Mouse (Mus musculus): ENCODE results near the gene Rrh.

The Rrh gene

DNA sequence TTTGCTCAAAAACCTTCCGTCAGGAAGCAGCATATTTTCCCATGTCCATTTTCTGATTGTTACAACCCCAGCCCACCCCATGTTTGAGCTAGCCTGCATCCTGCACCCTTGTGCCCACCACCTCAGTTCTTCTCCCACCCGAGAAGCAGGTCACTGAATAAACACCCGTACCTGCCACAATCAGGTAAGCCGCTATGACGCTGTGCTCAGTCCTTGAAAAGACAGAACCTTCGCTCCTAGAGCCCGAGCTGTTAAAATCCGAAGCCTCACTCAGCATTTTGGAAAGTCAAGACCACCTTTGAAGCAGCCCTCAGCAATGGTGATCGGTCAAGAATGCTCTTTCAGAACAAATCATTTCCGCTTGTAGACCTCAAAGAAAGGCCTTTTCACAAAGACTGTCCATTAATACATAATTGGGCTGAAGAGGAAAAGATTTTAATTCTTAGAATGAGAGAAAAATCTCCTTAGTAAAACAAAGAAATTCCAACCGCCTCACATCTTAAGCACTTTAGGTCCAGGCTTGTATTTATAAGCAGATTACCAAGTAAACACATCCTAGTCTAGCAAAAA is at the start of gene Rrh:
Gene Rrh, minus strand, starts transcription at position 382 of the 570 bp plus-strand sequence.
- DNase-seq (ENCODE audit: low spot score in 2 of 2): no peak

DNA sequence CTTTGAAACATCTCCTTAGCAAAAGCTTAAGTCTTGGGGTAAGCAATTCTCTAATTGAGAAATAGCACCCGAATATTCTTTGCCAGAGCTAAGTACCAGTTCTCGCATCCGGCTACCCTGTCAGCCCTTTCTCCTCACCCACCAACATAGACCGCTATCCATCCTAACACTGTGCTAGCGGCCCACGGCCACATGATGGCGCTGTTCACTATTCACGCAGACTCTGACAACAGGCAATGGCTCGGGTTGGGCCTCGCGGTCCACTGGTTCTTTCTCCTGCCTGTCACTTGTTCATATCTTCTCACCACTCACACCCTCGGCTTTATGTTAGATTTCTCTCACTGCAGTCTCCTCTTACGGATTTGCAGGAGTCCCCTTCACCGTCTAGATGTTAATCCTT is 41.3 kb upstream of the Rrh start:
- DNase-seq (ENCODE audit: low spot score in 2 of 2): peak; percentile 8 to 37

DNA sequence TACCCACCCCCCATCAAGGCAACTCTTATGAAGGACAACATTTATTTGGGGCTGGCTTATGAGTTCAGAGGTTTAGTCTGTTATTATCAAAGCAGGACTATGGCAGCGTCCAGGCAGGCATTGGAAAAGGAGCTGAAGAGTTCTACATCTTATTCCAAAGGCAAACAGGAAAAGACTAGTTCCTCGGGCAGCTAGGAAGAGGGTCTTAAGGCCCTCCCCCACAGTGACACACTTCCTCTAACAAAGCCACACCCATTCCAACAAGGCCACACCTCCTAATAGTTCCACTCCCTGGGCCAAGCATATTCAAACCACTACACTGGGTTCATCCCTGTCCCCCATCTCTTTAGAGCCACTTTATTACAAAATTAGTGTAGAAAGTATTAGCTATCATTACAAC is 40.2 kb upstream of the Rrh start:
- no peak for DNase-seq (ENCODE audit: low spot score in 2 of 2)

DNA sequence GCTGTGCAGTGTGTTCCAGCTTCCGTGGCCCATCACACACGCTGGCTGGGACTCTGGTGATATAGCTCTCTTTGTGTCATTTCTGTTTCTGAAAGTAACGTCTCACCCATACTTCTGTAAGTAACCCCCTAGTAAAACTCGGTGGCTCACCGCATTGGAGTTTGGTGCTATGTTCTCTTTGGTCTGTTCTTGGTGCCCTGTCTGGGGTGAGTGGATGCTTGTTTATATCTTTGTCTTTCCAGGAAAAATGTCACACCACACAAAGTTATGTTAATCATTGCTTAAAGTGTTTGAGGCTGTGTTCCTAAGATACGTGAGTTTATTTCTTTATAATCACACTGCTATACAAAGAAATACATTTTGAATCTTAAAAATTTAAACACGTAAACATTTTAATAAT is 24.5 kb upstream of the Rrh start:
- DNase-seq (ENCODE audit: low spot score in 2 of 2): no peak

DNA sequence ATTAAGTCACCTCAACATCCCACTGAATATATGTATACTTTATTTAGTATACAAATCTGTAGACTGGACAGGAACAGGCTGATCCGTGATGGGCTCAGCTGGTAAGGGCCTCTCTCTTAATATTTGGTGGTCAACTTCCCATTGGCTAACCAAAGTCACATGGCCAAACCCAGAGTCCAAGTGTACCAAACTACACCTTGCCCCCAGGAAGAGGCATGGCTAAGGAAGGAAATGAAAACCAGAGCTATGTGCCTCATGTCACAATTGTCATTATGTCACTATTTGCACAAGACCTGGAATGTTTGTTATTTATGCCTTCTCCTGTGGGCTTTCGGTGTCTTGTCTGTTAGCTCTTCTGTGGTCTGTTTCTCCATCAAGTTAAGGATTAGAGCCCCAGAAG is 23.5 kb upstream of the Rrh start:
- no peak for DNase-seq (ENCODE audit: low spot score in 2 of 2)

DNA sequence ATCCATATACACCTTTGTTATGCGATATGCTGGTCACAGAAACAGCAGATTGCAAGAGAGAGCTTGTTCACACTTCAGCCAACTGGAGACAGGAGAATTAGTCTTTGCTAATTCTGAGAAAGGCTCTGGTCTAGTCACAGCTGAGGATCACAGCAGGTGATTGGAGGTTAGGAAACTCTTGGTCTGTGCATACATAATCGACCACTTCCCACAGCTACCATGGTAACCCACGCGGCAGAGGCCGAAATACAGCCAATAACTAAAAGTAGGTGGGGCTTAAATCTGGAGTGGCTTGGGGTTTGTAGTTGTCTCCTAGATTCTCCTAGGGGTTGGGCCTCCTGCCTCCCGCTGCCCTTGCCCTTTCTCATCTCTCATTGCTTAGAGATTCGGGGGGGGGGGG is 15.6 kb upstream of the Rrh start:
- DNase-seq (ENCODE audit: low spot score in 2 of 2): no peak

DNA sequence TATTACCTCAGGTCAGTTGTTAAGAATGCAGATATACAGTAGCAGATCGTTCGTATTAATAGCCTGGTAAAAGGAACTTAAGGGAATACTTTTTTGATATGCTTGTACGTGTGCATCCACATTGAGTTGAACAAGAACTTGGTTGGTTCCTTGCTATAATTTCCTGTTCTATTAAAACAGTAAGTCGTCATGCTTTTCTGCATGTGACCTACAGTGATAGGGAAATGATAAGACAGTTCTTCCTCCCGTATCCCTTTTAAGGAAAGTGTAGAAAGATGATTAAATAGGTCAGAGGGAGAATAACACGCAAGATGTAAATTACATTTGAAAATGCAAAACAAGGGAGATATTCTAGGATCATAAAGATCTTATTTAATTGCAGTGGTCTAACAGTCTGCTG is 14.6 kb upstream of the Rrh start:
- DNase-seq (ENCODE audit: low spot score in 2 of 2): no peak

DNA sequence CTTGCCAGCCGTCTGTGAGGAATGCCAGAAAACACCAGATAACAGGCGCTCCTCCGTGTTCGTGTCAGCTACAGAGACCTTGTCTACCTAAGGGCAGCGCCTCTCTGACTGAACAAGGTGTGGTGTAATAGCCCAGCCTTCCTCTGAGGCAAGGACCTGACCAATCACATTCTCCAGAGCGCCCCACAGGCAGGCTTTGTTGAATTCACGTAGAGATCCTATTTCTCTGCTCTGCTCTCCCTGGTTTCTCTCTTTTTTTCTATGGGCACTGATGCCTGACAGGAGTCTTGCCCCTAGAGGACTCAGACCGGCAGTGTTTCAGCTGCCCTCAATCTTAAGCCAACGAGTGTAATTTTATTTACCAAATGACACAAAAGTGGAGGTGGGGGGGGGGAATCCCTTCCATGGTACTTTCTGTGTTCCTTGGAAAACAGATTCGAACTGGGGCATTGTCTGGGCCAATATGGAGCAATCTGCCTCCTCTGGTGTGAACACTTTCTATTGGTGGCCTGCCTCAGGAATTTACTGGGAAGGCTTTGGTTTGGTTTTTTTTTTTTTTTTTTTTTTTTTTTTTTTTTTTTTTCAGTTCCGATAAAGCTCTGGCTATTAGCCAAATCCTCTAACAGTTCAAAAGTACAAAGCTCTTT is 13.8 kb upstream of the Rrh start:
- DNase-seq (ENCODE audit: low spot score in 2 of 2): no peak

DNA sequence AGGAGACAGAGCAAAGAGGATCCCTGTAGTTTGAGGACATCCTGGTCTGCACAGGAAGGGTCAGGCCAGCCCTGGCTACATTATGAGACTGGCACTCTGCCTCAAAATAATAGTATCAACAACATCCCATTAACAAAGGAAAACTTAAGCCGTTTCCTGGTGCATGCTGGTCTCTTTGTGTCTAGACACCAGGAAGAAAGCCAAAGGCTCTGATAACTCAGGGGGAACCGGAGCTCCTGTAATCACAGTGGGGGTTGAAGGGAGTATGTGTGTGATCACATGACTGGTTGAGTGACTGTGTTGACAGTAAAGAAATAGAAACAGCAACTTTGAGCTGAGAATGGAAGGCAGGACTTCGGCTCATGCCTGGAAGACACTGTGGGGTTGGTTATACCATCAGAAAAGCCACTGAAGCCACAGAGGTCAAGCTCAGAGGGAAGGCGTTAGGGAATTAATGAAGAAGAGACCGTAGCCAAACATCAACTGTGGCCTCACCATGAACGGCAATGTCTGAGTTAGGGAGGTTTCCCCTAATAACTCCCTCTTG is 13.1 kb upstream of the Rrh start, which contains the start of gene Cfi:
Gene Cfi, plus strand, starts transcription at position 497 of the 547 bp plus-strand sequence.
- no peak for DNase-seq (ENCODE audit: low spot score in 2 of 2)

DNA sequence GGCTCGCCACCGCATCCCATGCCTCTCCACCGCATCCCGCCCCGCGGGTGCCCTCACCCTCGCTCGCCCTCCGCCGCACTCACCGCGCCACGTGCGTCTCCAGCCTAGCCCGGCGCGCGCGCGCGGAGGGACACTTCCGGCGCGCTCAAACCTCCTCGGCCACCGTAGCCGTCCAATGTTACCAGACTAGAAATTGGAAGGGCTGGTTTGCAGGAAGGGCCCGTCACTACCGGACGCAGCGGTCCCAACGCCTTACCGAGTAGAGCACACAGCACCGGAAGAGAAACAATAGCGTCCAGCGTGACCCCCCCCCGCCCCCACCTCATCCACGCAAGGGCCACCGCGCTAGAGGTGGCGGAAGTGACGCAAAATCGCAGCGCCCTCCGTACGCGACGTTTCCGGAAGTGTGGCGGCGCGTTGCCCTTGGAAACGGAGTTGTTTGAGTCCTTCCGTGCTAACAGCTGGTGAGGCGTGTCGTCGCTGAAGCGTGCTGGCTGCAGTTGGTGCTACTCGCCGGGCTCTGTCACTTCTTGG is 8.7 kb upstream of the Rrh start, which contains the start of gene Gar1:
Gene Gar1, minus strand, starts transcription at position 362 of the 534 bp plus-strand sequence.
- DNase-seq (ENCODE audit: low spot score in 2 of 2): peak; percentile 95 to 97

DNA sequence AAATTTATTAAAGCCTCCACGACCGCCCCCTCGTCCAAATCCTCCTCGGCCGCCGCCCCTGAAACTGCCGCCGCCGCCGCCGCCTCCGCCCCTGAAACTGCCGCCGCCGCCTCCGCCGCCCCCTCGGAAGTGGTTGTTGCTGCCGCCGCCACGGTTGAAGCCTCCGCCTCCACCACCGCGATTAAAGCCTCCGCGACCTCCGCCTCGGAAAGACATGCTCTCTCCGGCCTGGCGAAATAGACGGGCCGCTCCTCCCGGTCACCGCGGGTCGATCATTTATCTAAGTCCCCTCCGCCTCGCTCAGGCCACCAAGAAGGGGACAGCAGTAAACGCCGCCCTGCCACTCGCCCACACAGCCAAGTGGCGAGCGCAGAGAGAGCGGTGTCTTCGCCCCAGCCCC is 8.2 kb upstream of the Rrh start:
- DNase-seq (ENCODE audit: low spot score in 2 of 2): peak in 1 of 2 experiments; percentile 32

DNA sequence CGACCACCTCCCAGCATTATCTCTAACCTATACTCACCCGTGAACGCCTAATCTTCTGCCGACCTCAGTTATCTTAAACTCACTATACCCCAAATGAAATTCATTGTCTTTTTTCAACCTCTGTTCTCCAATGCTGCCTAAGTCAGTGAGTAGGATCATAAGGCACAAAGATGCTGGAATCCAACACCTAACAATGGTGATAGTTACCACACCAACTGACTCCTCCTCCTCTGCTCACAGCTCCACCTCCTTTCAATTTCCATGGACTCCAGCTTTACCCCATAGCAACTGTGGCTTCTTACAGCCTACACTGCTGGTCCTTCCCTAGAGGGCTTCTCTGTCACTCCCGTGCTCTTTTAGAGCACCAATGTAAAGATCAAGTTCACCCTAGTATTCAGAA is 5.3 kb upstream of the Rrh start:
- no peak for DNase-seq (ENCODE audit: low spot score in 2 of 2)

DNA sequence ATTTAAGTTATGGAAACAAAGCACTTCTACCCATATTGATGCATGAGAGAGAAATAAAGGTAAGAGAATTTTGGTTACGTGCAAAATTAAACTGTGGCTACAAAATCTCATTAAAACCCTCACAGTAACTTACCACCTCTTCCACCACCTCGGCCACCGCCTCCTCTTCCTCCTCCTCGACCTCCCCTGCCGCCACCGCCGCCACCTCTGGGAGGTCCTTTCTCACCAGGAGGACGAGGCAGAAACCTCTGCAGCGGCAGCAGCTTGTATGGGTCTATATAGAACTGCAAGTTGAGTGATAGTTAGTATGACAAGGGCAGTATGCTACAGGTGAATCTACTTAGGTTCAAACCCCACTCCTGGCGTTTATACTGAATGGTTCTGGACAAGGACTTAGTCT is 4.3 kb upstream of the Rrh start:
- no peak for DNase-seq (ENCODE audit: low spot score in 2 of 2)

DNA sequence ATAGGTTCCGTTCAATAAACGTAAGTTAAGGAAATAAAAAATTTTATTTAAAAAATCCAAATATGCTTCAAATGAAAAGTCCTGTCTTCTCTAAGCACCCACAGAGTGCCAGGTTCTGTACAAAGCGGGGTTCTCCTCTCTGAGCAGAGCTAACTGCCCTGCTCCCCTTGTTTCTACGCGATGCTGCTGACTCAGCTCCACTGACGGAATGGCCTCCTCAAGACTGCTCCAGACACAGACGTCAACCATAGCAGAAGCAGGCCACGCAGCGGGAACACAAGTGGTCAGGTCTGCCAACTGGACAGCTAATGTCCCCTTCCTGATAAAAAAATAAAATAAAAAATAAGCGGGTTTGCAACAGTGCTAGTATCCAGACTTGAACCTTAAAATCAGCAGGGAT is 2.5 kb upstream of the Rrh start:
- no peak for DNase-seq (ENCODE audit: low spot score in 2 of 2)

DNA sequence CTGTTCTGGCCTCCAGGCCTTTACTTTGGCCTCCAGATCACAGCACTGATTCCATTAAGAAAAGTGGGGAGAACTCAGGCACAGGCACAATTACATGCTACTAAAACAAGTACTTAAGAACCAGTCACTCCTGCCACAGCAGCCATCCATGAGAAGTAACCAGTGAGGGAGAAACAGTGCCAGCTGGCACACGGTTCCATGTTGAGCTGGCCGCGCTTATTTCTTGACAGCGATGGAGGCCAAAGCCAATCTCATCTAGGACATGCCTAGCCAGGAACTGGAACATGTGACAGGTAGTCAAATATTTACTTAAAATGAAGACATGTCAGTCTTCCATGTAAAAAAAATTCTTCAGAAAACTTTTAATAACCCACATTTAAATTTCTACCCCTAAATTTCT is 1.8 kb upstream of the Rrh start:
- DNase-seq (ENCODE audit: low spot score in 2 of 2): no peak

DNA sequence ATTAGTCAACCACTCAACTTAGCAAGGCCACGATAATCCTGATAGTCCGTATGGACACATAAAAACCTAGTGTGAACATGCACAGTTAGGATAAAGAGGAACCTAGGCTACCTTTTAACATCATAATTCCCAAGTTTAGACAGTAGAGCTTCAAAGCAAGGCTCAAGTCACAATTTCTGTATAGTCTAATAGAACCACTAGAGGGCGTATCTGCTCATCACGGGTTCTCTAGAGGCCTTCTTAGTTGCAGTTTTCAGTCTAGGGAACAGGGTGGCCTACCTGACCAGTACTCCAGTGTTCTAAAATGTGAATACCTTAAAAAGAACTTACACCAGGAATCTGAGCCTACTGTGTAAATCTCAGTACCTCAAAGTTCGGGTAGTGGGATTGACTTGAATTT is 906 bp upstream of the Rrh start:
- DNase-seq (ENCODE audit: low spot score in 2 of 2): peak in 1 of 2 experiments; percentile 21

DNA sequence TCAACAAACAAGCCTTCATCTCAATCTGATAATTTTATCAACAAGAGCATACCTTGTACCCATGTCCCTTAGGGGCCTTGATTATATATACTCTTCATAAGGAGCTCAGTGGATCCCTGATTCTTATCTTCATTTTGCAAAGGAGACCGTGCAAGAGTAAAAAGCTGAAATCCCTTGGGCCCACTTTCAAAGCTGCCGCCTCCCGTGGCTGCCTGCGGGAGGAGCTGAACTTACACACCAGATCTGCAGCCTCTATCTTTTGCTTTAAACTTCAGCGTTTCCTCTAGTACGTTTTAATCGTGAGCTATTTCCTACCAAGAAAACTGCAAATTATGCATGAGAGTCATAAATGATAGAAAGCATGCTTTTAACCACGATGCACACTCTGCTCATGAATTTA is 651 bp downstream of the Rrh start:
- no peak for DNase-seq (ENCODE audit: low spot score in 2 of 2)

DNA sequence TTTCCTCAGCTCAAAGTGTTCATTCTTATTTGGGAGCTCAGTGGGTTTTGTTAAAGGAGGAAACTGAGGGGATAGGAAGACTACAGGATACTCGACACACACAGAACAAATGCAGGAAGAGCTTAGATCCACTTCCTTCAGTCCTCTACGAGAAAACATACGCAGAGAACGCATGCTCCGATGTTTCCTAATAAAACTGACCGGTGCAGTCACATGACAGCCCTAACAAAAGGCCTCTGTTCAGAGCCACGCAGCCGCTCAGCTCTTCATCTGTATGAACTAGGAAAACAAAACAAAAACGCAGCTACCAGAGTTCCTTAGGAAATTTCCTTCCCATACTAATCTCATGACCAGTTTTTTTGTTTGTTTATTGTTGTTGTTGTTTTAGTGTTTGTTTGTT is 1.5 kb downstream of the Rrh start:
- DNase-seq (ENCODE audit: low spot score in 2 of 2): no peak

DNA sequence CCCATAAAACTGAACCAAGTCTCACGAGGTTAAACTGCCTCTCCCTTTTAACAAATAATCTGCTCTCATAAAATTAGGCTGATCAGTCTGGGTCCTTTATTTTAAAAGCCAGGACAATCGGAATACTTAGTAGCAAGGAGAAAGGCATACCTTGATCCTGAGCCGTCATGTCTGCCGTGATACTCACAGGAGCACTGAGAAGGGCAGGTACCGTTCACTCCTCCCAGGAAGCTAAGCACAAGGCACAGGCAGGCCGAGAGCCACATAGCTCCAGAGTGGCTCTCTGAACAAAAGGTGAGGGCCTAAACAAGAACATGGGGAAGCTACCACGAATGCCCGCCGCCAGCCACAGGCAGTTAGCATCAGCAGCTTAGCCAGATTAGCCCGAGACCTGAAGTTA is 18.6 kb downstream of the Rrh start, which contains the start of gene Lrit3:
Gene Lrit3, minus strand, starts transcription at position 266 of the 400 bp plus-strand sequence.
- DNase-seq (ENCODE audit: low spot score in 2 of 2): no peak

DNA sequence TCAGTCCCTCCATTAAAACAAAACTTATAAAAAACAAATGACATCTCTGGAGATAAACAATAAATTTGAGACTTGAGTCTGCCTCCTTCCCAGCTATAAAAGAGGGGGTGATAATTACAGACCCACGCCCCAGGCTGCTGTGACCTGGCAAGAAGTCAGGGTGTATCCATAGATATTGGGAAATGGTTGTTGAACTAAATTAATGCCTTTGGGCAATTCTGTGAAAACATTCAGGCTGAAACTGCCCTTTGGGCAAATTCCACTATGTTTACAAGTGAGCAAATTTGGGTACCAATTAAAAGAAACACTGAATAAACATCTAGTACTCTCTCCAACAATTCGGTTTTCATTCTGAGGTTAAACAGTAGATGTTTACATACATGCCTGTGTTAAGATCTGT is 23.4 kb downstream of the Rrh start:
- no peak for DNase-seq (ENCODE audit: low spot score in 2 of 2)

DNA sequence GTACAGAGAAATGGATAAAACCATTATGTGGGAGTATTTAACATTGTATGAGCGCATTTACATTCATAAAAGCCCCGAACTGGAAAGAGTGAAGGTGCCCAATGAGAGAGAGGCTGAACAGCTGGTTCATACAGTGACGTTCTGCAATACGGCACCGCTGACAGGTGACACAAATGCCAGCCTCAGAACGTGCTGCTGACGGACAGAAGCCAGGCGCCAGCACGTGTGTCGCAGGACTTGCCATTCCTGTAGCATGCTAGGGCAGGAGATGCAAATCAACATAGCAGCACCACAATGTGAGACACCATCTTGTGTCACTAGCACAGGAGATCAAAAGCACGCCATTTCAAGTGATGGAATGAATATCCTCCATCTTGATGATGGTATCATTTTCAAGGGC is 23.8 kb downstream of the Rrh start:
- no peak for DNase-seq (ENCODE audit: low spot score in 2 of 2)

DNA sequence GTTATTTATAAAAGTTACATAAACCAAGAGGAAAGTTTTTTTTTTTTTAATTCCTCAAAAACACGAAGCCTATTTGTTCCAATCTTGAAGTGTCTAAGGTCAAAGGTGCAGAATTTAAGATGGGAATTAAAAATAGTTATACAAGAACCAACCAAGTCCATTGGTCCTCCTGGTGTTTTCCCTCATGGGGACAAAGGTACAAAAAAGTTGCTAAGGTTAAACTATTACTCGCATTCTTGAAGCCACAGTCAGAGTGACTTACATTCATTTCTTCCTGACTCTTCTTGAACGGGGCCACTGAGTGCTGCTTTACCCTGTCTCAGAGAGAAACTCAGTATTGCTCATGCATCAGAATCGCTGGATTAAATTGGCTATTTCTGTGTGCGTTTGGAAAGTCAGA is 25.0 kb downstream of the Rrh start:
- no peak for DNase-seq (ENCODE audit: low spot score in 2 of 2)

DNA sequence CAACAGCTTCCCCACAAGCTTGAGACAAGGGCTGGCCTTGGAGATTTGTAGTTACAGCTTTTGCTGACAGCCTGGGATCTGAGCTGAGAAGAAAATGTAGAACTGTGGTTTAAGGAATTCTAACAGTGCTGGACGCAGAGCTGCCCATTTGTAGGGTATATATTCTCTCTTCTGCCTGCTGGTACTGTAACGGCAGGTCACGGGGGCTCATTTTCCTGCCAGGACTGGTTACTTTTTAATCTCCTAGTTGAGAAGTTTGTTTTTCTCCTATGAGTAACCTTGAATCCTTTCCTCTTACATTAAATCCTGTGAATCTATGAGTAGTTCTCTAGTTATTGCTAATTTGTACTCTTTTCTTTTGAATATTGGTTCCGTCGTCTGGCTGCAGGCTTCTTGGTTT is 28.6 kb downstream of the Rrh start:
- DNase-seq (ENCODE audit: low spot score in 2 of 2): no peak

Data from frontal cortex, postnatal 36 days (tissue).